Mouse (Mus musculus): ENCODE measurements around the gene Tspan12. TPM values are rescaled to one million over a fixed set of nuclear protein-coding genes. Genes with fewer than 3 reads are reported as not detected.
"Not testable (repeated sequence)": the region's sequence is repeated elsewhere in the genome, so short reads cannot be mapped to it uniquely, and the experiment has no call there.

Tspan12 gene
- 60.5 and 70.6 TPM in 2 replicates for polyA plus RNA-seq (2015; fragmentation: Nextera tagmentation; extraction: Ambion mirVana)

DNA sequence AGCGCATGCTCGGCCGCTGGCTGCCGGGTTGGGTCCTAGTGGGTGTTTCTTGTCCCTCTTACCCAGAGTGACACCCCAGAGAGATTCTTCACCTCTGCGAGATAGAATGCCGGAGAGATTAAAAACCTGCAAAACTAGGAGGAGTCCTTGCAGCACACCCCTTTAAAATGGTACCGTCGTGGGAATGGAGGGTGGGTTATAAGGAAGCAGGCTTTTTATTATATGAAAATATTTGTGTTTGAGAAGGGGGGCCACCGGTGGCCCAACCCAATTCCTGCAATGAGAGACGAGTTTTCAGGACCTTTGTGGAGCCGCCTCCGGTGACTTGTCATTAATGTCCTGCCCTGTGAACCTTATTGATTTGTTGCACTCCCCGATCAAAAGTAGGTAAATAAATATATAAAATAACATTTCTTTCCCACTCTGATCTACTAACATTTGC is at the start of gene Tspan12:
Tspan12 (minus strand) TSS at position 172 of the 442 bp plus-strand sequence.
- Histone ChIP-seq H3K27me3 (replicated peaks) (no peaks in the 10 kb centered on the region), H3K9ac (peak within 1 kb of the TSS; percentile 92), H3K9me3 (no peaks in the 10 kb centered on the region), H3K4me3 (peak within 1 kb of the TSS; percentile 83), H3K27ac (replicated peaks) (peak within 1 kb of the TSS; percentile 98), H3K4me1 (peaks cover 24% of the 10 kb centered on the region), H3K4me2 (peak within 1 kb of the TSS; percentile 83), H3K36me3 (peaks cover 20% of the 10 kb centered on the region)
- WGBS = 2% methylated on average over 13 of the region's 13 CpGs
- no peak for ATAC-seq (ENCODE audit: extremely low read depth, insufficient number of reproducible peaks, low FRiP score, low TSS enrichment)

DNA sequence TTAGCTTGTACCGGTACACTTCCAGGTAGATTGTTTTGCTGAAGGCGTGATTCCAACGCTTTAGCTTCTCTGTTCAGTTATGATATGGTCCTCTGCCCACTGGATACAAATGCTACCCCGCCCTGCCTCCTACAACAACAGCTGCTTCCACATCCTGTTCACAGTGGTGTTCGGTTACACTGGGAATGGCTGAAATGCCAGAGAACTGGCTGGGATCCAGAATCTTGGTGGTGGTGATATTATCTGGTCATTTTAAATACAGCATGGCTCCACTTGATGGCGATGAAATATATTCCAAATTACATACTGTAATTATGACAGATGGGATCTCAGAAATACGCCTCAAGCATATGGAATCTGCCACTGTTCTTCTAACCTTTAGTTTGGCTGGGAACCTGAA is 42.1 kb upstream of the Tspan12 start:
- Histone ChIP-seq H3K27ac (replicated peaks) (no peak overlapping the region), H3K4me1 (peaks cover 9% of the 10 kb centered on the region), H3K9me3 (no peaks in the 10 kb centered on the region), H3K27me3 (replicated peaks) (no peaks in the 10 kb centered on the region), H3K4me3 (no peak overlapping the region), H3K36me3 (no peaks in the 10 kb centered on the region), H3K9ac (no peak overlapping the region), H3K4me2 (no peak overlapping the region)
- 34% methylated on average over 7 of the region's 7 CpGs for WGBS
- ATAC-seq (ENCODE audit: extremely low read depth, insufficient number of reproducible peaks, low FRiP score, low TSS enrichment) = no peak

DNA sequence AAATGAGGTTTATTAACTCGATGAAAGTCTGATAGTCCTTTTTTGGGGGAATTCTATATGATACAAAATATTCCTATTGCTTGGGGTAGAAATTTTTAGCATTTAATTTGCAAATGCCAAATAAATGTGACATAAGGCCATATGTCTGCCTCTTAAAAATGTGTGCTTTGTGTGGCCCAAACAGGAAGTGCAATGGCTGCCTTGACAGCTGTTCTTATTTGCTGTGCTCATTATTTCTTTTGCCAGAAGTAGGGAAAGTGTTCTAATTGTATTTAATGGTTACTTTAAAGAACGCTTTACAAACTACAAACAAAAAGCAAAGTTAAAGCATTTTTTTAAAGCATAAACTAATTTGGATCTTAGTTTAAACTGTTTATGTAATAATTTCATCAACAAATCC is 36.8 kb upstream of the Tspan12 start:
- Histone ChIP-seq H3K9ac (no peak overlapping the region), H3K9me3 (no peaks in the 10 kb centered on the region), H3K4me3 (no peak overlapping the region), H3K36me3 (no peaks in the 10 kb centered on the region), H3K27me3 (replicated peaks) (no peaks in the 10 kb centered on the region), H3K27ac (replicated peaks) (no peak overlapping the region), H3K4me2 (no peak overlapping the region), H3K4me1 (peaks cover 3% of the 10 kb centered on the region)
- no peak for ATAC-seq (ENCODE audit: extremely low read depth, insufficient number of reproducible peaks, low FRiP score, low TSS enrichment)
- WGBS = 80% methylated on average over 2 of the region's 2 CpGs

DNA sequence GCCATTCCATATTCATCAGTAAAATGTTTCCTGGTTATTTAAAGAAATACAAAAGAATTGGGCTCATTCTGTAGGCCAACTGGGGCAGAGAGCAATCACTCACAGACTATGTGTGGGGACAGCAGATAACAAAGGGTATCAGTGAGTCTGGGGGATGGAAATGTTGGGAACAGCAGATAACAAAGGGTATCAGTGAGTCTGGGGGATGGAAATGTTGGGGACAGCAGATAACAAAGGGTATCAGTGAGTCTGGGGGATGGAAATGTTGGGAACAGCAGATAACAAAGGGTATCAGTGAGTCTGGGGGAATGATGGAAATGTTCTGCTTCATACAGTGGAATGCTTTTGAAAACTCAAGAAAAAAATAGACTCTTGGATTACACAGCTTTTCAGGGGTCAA is 35.7 kb upstream of the Tspan12 start:
- ATAC-seq (ENCODE audit: extremely low read depth, insufficient number of reproducible peaks, low FRiP score, low TSS enrichment); H3K4me2 ChIP-seq; H3K9me3 ChIP-seq; H3K4me3 ChIP-seq; H3K36me3 ChIP-seq; H3K27me3 ChIP-seq (replicated peaks); H3K27ac ChIP-seq (replicated peaks); H3K4me1 ChIP-seq; H3K9ac ChIP-seq: not testable (repeated sequence)

DNA sequence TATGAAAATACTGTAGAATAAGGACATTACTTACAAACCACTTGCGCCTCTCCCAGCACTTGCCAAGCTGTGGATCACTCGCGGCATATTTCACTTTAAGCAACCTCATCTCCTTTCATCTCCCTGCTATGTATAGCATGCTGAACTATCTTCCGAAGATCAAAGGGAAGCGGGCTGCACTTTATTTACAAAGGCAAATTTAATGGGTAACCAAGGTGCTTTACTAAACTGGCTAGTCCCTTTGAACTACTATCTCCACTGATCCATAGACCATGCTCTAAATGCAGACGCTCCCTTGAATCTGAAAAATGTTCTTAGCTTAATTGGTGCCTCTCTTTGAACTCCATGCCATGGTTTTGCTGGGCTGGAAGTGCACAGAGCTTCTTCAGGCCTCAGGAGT is 27.2 kb upstream of the Tspan12 start:
- Histone ChIP-seq H3K9ac (no peak overlapping the region), H3K27ac (replicated peaks) (no peak overlapping the region), H3K9me3 (no peaks in the 10 kb centered on the region), H3K36me3 (no peaks in the 10 kb centered on the region), H3K4me3 (no peak overlapping the region), H3K27me3 (replicated peaks) (no peaks in the 10 kb centered on the region), H3K4me2 (no peak overlapping the region), H3K4me1 (no peaks in the 10 kb centered on the region)
- no peak for ATAC-seq (ENCODE audit: extremely low read depth, insufficient number of reproducible peaks, low FRiP score, low TSS enrichment)
- WGBS = 67% methylated on average over 6 of the region's 6 CpGs

DNA sequence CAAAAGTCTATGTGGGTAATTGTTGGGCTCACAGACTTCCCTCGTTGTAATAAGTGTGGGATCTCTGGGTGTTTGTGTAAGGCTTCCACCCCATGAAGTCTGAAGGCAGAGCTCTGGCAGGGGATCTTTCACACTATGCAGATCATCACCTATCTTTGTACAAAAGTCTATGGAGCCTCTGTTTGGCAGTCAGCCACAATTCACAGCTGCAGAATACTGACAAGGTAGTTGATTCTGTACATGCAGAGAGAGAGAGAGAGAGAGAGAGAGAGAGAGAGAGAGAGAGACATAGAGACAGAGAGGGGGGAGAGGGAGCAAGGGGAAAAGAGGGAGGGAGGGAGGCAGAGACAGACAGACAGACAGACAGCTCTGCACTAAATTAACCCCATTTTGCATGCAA is 15.0 kb upstream of the Tspan12 start:
- Histone ChIP-seq H3K36me3 (no peaks in the 10 kb centered on the region), H3K4me3 (no peak overlapping the region), H3K9me3 (no peaks in the 10 kb centered on the region), H3K27ac (replicated peaks) (peak overlapping the region; percentile 54), H3K27me3 (replicated peaks) (no peaks in the 10 kb centered on the region), H3K9ac (no peak overlapping the region; the same call in 1 of the 2 replicates), H3K4me1 (peaks cover 14% of the 10 kb centered on the region), H3K4me2 (no peak overlapping the region; the same call in 1 of the 2 replicates)
- 15% methylated on average over 1 of the region's 1 CpGs for WGBS
- ATAC-seq (ENCODE audit: extremely low read depth, insufficient number of reproducible peaks, low FRiP score, low TSS enrichment) = no peak; the same call in 1 of the 2 replicates

DNA sequence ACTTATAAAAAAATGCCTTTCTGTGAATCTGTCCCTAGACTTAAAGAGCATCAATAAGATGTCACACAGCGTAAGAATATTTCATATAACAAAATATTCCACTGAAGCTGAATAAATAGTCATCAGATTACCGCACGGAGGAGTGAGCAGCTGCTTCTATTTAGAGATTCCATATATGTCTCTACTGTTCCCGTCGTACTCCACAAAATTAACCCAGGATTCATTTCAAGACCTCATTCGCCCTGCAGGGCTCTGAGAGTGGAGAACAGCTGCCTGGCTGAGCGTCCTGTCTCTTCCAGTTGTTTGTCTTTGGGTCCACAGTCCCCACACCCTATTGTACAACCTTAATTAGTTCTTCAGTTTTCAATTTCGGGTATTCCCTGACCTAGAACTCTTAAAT is 11.9 kb upstream of the Tspan12 start:
- ATAC-seq (ENCODE audit: extremely low read depth, insufficient number of reproducible peaks, low FRiP score, low TSS enrichment) = no peak
- no peaks in the 10 kb centered on the region for H3K36me3 ChIP-seq
- H3K4me3 ChIP-seq = no peak overlapping the region
- no peaks in the 10 kb centered on the region for H3K9me3 ChIP-seq
- peaks cover 16% of the 10 kb centered on the region for H3K4me1 ChIP-seq
- H3K27me3 ChIP-seq (replicated peaks) = no peaks in the 10 kb centered on the region
- H3K27ac ChIP-seq (replicated peaks) = no peak overlapping the region
- H3K4me2 ChIP-seq = no peak overlapping the region
- 67% methylated on average over 8 of the region's 8 CpGs for WGBS
- H3K9ac ChIP-seq = no peak overlapping the region

DNA sequence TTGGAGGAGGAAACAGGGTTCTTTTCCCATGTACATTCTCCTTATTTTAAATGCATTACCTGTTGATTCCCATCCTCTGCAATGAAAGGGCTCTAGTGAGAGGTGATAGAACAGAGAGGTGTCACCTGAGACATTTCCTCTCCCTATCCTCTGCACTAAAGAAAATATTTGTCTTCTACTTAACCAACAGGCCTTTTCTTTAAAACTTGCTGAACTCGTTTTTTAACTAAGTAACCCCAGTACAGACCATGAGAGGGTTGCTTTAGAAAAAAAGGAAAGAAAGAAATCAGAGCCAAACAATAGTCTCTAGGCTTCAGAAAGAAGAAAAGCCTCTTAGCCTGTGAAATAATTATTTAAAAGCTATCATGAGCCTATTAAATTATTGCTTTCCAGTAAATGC is 11.2 kb upstream of the Tspan12 start:
- Histone ChIP-seq H3K27me3 (replicated peaks) (no peaks in the 10 kb centered on the region; the same call in 1 of the 2 replicates), H3K27ac (replicated peaks) (no peak overlapping the region), H3K4me2 (no peak overlapping the region), H3K36me3 (no peaks in the 10 kb centered on the region), H3K9ac (no peak overlapping the region), H3K9me3 (no peaks in the 10 kb centered on the region), H3K4me3 (no peak overlapping the region), H3K4me1 (peaks cover 16% of the 10 kb centered on the region)
- WGBS = 32% methylated on average over 1 of the region's 1 CpGs
- ATAC-seq (ENCODE audit: extremely low read depth, insufficient number of reproducible peaks, low FRiP score, low TSS enrichment) = no peak

DNA sequence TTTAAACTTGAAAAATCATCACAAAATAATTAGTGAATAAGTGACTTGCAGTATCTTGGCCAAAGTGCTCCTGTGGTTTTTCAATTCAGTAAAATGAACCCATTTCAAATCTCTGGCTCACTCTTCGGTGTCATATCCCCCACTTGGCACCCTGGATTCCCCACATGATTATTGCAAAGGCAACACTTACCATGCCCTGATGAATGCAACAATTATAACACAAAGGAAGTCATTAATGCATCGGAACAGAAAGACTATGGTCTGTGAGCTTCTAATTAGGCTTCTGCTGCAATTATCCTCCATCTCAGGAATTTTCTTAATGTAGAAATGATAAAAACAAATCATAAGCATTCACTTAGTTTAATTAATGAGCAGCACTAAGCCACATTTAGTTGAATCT is 9.0 kb upstream of the Tspan12 start:
- 81% methylated on average over 2 of the region's 2 CpGs for WGBS
- peaks cover 5% of the 10 kb centered on the region; the same call in 1 of the 2 replicates for H3K4me1 ChIP-seq
- no peaks in the 10 kb centered on the region for H3K36me3 ChIP-seq
- no peak overlapping the region for H3K9ac ChIP-seq
- no peaks in the 10 kb centered on the region for H3K9me3 ChIP-seq
- no peak for ATAC-seq (ENCODE audit: extremely low read depth, insufficient number of reproducible peaks, low FRiP score, low TSS enrichment)
- no peaks in the 10 kb centered on the region; the same call in 1 of the 2 replicates for H3K27me3 ChIP-seq (replicated peaks)
- H3K4me2 ChIP-seq = no peak overlapping the region
- no peak overlapping the region for H3K27ac ChIP-seq (replicated peaks)
- no peak overlapping the region for H3K4me3 ChIP-seq

DNA sequence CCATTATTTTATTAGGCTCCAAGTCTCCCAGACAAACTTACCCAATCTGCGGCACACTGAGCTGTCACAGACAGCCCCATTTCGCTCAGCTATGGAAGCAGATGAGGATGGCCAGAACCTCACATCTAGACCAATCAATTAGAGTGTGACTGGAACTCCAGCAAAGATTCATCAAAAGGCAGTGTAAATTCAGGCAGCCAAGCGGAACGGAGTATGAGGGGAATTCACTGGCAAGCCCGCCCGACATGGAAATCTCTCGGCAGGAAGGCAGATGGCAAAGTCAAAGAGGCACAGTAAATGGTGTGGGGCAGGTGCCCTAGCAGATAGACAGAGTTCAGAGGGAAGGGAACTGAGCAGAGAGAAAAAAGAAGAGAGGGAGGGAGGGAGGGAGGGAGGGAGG is 5.5 kb upstream of the Tspan12 start:
- Histone ChIP-seq H3K4me2 (0 out of 2 replicates have a peak overlapping the region, but pooled peaks have one; percentile 12), H3K36me3 (no peaks in the 10 kb centered on the region), H3K4me1 (peaks cover 16% of the 10 kb centered on the region), H3K27me3 (replicated peaks) (no peaks in the 10 kb centered on the region; the same call in 1 of the 2 replicates), H3K9ac (no peak overlapping the region), H3K27ac (replicated peaks) (no peak overlapping the region), H3K4me3 (no peak overlapping the region), H3K9me3 (no peaks in the 10 kb centered on the region)
- no peak for ATAC-seq (ENCODE audit: extremely low read depth, insufficient number of reproducible peaks, low FRiP score, low TSS enrichment)
- 38% methylated on average over 7 of the region's 7 CpGs for WGBS

DNA sequence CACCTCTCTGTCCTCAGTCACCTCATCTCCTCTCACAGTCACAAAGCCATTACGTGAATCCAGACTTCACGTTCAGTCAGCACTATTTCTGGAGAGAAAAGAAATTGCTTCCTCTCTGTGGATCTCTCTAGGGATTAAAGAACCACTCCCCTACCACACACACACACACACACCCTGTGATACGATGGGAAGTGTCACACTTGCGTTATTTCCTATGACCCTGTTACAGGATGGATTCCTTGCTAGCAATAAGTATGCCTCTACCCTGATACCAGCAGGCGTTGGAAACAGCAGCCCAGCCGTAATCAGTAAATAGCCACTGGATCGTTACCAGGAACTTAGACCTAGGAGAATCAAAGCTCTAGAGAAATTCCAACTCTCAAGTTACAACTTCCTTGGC is 3.6 kb upstream of the Tspan12 start:
- 15% methylated on average over 7 of the region's 7 CpGs for WGBS
- Histone ChIP-seq H3K4me2 (peak overlapping the region; percentile 33), H3K9ac (no peak overlapping the region), H3K4me3 (no peak overlapping the region), H3K4me1 (peaks cover 18% of the 10 kb centered on the region), H3K27ac (replicated peaks) (no peak overlapping the region; the same call in 1 of the 2 replicates), H3K9me3 (no peaks in the 10 kb centered on the region), H3K27me3 (replicated peaks) (no peaks in the 10 kb centered on the region; the same call in 1 of the 2 replicates), H3K36me3 (no peaks in the 10 kb centered on the region)
- no peak for ATAC-seq (ENCODE audit: extremely low read depth, insufficient number of reproducible peaks, low FRiP score, low TSS enrichment)

DNA sequence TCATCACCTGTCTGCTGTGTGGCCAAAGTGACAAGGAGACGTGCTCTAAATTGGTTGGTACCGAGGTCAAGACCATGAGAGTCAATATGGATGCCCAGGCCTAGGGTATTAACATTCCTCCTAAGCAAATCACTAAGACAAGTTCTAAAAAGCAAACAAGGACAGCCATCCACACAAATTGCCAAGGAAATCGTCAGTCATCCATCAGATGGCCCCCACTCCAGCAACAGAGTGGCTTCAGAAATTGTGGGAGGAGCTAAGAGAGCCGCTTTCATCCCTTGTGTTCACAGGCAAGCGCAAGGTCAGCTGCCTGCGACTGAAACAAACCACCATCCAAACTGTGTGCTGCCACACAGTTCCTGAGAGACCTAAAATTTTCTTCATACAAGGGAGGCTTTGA is 1.0 kb upstream of the Tspan12 start:
- Histone ChIP-seq H3K9ac (no peak overlapping the region), H3K36me3 (peaks cover 11% of the 10 kb centered on the region), H3K27ac (replicated peaks) (no peak overlapping the region), H3K9me3 (no peaks in the 10 kb centered on the region), H3K4me3 (no peak overlapping the region), H3K27me3 (replicated peaks) (no peaks in the 10 kb centered on the region; the same call in 1 of the 2 replicates), H3K4me2 (peak overlapping the region; percentile 83), H3K4me1 (peaks cover 24% of the 10 kb centered on the region)
- WGBS = 35% methylated on average over 6 of the region's 6 CpGs
- no peak for ATAC-seq (ENCODE audit: extremely low read depth, insufficient number of reproducible peaks, low FRiP score, low TSS enrichment)
